Mouse (Mus musculus) CD8-positive naive resting alpha-beta T cell, adult 57 days (primary cell): Measurements from ENCODE around the gene Vmn1r28. TPM values are rescaled to one million over a fixed set of nuclear protein-coding genes. Genes with fewer than 3 reads are reported as not detected.

ENCODE experiments used
- total RNA-seq: library from RNA; stranded (reverse); gene quantifications from one replicate; pipeline ENCODE4 v1.2.4, GENCODE M21; 2023

The Vmn1r28 gene
- not detected for total RNA-seq

GRCm38 (mm10) chr6:58261737-58262136 lies at the start of gene Vmn1r28:
Vmn1r28 (plus strand) TSS chr6:58262037.

DNA sequence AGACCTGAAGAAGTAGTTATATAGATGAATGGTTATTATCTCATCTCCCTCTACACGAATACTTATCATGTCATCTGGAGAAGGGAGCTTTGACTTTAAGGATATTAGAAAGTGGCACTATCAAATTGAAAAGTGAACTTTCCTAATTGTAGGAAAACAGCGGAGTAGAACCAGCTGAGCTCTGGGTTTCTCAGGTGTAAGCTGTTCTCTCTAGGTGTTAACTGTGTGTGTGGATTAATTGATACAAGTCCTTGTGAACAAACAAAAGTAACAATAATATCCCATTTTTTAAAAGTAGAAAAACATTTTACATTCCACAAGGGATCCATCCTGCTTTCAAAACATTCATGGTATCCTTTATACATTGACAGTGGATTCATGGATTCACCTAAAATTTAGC lies 43.1 kb upstream of the Vmn1r28 start, which contains the start of gene Vmn1r27:
TSS of gene Vmn1r27 (minus strand) at position 101 of the 400 bp plus-strand sequence.

GRCm38 (mm10) chr6:58301249-58301648 lies 39.4 kb downstream of the Vmn1r28 start, which contains the start of gene Vmn1r29:
Vmn1r29 (plus strand) TSS chr6:58301549.

Other genes with a start within 250 kb of the Vmn1r28 start
- gene Vmn1r26, start 246.9 kb upstream of the Vmn1r28 start, total RNA-seq = not detected
- gene Vmn1r27, start 43.2 kb upstream of the Vmn1r28 start, total RNA-seq = not detected
- gene Vmn1r29, start 39.5 kb downstream of the Vmn1r28 start, total RNA-seq = not detected
- gene Vmn1r30, start 181.3 kb downstream of the Vmn1r28 start, total RNA-seq = not detected
- gene Vmn1r31, start 213.3 kb downstream of the Vmn1r28 start, total RNA-seq = not detected